Mouse (Mus musculus) ES-Bruce4 (cell line): ENCODE data around the gene Apba2.

Experiments used
- CTCF ChIP-seq: IDR thresholded peaks from one replicate; pipeline ENCODE4 v1.8.1; 2011; ENCODE audit warnings: low read depth, low read length
- POLR2A ChIP-seq: IDR thresholded peaks from one replicate; pipeline ENCODE4 v1.8.1; 2011; ENCODE audit warnings: low read length; ENCODE audit not compliant: insufficient read depth

- TF ChIP-seq CTCF, result no peak
- TF ChIP-seq POLR2A, result no peak
These were observed 14.4 kb downstream of the Apba2 start for GRCm38 (mm10) chr7:64515891-64516290.
